Mouse (Mus musculus) ES-Bruce4 (cell line): ENCODE results near the gene Ncaph2. TPM values are rescaled to one million over a fixed set of nuclear protein-coding genes. Genes with fewer than 3 reads are reported as not detected.
A peak's percentile ranks its signal among the peaks of the same experiment; 100 is the strongest.

Experiments
- H3K27ac ChIP-seq: 2 replicates; pipeline ENCODE4 v1.5.1; 2012; ENCODE audit warnings: low read length, inconsistent platforms; ENCODE audit not compliant: insufficient read depth
- H3K27me3 ChIP-seq: 2 replicates; pipeline ENCODE4 v1.6.1; 2012; ENCODE audit warnings: mild to moderate bottlenecking, low read length, inconsistent platforms; ENCODE audit not compliant: control insufficient read depth, poor library complexity, insufficient read depth, severe bottlenecking
- H3K36me3 ChIP-seq: 2 replicates; pipeline ENCODE4 v1.6.1; 2012; ENCODE audit warnings: inconsistent platforms, mild to moderate bottlenecking, low read length, moderate library complexity; ENCODE audit not compliant: control insufficient read depth, poor library complexity, insufficient read depth, severe bottlenecking
- H3K4me1 ChIP-seq: one replicate; pipeline ENCODE4 v1.8.1; 2011; ENCODE audit warnings: low read length; ENCODE audit not compliant: control insufficient read depth, insufficient read depth
- H3K4me3 ChIP-seq: 2 replicates; pipeline ENCODE4 v1.5.1; 2011; ENCODE audit warnings: low read depth, mild to moderate bottlenecking, low read length
- H3K9ac ChIP-seq: 2 replicates; pipeline ENCODE4 v1.6.1; 2012; ENCODE audit warnings: low read depth, mild to moderate bottlenecking, inconsistent platforms; ENCODE audit not compliant: poor library complexity, severe bottlenecking
- H3K9me3 ChIP-seq: replicated peaks from 2 replicates; pipeline ENCODE4 v1.6.1; 2012; ENCODE audit warnings: mild to moderate bottlenecking, low read length, inconsistent platforms; ENCODE audit not compliant: control insufficient read depth, poor library complexity, insufficient read depth, severe bottlenecking
- CTCF ChIP-seq: IDR thresholded peaks from one replicate; pipeline ENCODE4 v1.8.1; 2011; ENCODE audit warnings: low read depth, low read length
- EP300 ChIP-seq: IDR thresholded peaks from 2 replicates; pipeline ENCODE4 v1.6.1; 2011; ENCODE audit warnings: low read depth, low read length; ENCODE audit not compliant: insufficient read depth
- POLR2A ChIP-seq: IDR thresholded peaks from one replicate; pipeline ENCODE4 v1.8.1; 2011; ENCODE audit warnings: low read length; ENCODE audit not compliant: insufficient read depth
- polyA plus RNA-seq: library from polyadenylated mRNA; stranded (reverse); fragments of >200 nt; gene quantifications from 2 replicates; pipeline ENCODE4 v1.2.4, GENCODE M21; 2011; ENCODE audit warnings: low read depth; ENCODE audit not compliant: missing spikeins, insufficient read depth, insufficient read length

Ncaph2 gene
- polyA plus RNA-seq, 1 experiment: 173 TPM

DNA sequence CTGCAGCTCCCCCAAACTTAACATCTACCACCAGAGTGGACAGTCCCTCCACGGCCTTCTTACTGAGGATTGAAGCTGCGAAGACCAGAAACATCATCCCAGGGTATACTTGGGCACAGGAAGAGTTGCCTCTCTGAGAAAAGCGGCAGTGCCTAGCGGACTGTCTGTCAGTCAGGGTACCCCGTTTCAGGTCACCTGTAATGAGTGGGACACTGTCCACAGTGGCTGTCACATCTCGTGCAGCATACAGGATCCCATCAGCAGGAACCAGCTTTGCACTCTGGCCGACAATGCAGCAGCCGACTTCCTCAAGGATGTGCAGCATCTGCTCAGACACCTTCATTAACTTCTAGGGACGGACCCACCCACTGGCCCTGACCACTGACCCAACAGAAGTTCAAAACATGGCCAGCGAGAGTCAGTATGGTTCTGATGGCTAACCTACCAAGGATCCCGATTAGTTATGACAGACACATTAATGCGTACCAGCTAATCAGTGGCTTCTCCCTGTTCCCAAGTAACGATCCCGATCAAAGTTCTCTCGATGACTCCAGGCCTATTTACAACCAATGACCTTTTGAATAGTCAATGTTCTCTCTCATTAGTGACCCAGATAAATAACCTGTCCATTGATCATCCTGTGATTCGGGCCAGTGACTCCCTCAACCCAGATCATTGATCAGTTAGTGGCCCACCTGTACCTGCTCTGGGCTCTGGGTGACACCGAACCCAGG lies 19.4 kb downstream of the Ncaph2 start:
- Histone ChIP-seq H3K36me3 (peaks cover 26% of the 10 kb centered on the region), H3K4me1 (peaks cover 3% of the 10 kb centered on the region), H3K9ac (no peak overlapping the region), H3K4me3 (no peak overlapping the region), H3K27ac (no peak overlapping the region), H3K27me3 (no peaks in the 10 kb centered on the region), H3K9me3 (no peaks in the 10 kb centered on the region)
- TF ChIP-seq CTCF (no peak), POLR2A (no peak)

DNA sequence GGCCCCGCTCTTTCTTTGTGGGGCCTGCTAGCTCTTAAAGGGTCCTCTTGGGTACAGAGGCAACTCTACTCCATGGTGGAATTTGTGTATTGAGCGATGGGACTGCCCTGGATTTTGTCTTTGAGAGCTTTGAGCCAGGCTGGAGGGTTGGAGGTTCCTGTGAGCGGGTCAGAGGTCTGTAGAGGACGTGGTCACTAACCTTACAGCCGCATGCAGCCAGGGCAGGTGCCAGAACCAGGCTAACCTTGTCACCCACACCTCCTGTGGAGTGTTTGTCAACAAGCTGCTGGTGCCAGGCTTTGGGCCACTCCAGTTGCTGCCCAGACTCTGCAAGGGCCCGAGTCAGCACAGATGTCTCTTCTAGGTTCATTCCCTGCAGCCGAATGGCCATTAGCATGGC lies 20.5 kb downstream of the Ncaph2 start:
- H3K4me1 ChIP-seq: no peaks in the 10 kb centered on the region
- TF ChIP-seq CTCF (no peak), POLR2A (no peak)
- no peak overlapping the region for H3K4me3 ChIP-seq
- no peak overlapping the region for H3K27ac ChIP-seq
- no peak overlapping the region for H3K9ac ChIP-seq
- no peaks in the 10 kb centered on the region for H3K27me3 ChIP-seq
- H3K36me3 ChIP-seq: peaks cover 16% of the 10 kb centered on the region
- no peaks in the 10 kb centered on the region for H3K9me3 ChIP-seq

DNA sequence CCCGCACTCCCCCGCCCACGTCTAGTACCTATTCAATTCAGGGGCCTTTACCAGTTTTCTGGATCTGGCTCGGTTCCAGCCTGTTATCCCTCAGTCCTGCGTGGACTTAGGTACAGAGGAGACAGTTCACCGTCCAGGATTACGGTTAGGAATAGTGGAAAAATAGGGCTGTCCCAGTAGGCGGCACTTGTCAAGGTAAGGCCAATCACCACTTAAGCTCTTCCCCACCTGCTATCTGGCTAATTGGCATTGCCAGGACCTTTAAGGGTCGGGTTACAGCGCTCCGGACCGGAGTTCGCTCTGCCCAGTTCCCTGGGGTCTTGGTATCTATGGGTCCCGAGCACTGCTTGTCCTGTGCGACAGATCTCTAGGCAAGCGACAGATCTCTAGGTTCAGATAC lies 21.4 kb downstream of the Ncaph2 start, which contains the start of gene Tymp:
TSS of gene Tymp (minus strand) at position 83 of the 400 bp plus-strand sequence.
- H3K27me3 ChIP-seq: no peaks in the 10 kb centered on the region
- H3K9ac ChIP-seq: no peak within 1 kb of the TSS
- 0 out of 2 replicates have a peak within 1 kb of the TSS, but pooled peaks have one; percentile 6 for H3K4me3 ChIP-seq
- H3K9me3 ChIP-seq: no peaks in the 10 kb centered on the region
- peaks cover 7% of the 10 kb centered on the region for H3K36me3 ChIP-seq
- TF ChIP-seq EP300 (no peak), CTCF (no peak), POLR2A (no peak)
- H3K4me1 ChIP-seq: no peaks in the 10 kb centered on the region
- H3K27ac ChIP-seq: no peak within 1 kb of the TSS

DNA sequence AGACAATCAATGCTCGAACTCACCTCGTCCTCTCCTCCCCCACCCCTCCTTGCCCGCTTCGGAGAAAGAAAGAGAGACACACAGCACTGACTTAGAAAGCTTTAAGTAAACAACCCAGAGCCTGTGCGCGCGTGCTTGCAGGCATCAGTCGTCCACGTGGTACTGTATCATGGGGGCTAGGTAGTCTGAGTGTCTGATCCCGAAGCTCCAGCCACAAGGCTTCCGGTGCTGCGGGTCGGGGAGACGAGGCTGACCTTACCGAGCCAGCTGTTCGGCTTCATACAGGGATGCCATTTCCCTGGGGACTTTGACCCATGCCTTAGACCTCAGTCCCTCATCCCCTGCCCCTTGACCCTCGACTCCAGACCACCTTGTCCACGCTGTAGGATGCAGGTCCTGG lies 21.8 kb downstream of the Ncaph2 start:
- no peak overlapping the region for H3K9ac ChIP-seq
- H3K36me3 ChIP-seq: peaks cover 3% of the 10 kb centered on the region
- no peaks in the 10 kb centered on the region for H3K27me3 ChIP-seq
- H3K4me3 ChIP-seq: 0 out of 2 replicates have a peak overlapping the region, but pooled peaks have one; percentile 5
- TF ChIP-seq POLR2A (no peak), EP300 (no peak), CTCF (no peak)
- H3K27ac ChIP-seq: no peak overlapping the region
- H3K4me1 ChIP-seq: no peaks in the 10 kb centered on the region
- no peaks in the 10 kb centered on the region for H3K9me3 ChIP-seq

DNA sequence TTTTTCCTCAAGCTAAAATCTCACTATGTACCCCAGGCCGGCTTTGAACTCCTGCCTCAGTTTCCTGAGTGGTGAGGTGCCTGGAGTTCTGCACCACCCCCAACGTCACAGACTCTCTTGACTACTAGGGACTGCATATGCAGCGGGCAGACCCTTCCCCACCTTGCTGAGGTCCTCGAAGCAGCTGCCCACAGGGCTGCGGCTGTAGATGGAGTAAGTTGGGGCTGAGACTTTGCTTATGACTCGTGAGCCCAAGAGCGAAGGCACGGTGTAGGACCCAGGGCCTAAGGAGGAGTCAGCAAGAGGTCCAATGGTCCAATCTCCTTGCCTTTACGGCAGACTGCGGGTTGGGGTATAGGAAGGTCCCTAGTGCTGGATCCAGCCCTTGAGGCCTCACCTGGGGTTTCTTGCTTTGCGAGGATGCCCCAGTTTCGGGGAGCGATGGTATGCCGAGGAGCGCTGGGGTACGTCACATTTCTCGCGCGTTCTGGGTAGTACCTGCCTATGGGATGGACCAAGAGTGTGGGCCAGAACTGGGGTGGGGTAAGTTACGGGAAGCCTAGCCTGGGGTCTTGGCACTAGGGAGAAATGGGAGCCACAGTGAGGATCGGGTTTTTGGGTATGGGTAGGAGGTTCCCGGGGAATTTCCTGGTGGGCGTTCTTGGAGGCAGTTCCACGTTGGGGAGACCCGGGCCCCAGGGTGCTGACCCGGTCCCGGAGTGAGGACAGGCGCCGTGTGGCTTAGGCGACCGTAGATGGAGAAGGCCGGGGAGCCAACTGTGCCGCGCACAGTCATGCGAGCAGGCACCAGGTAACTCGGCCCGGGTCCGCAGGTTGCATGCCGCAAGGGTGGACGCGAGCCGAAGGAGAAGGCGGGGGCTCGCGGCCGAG lies 22.7 kb downstream of the Ncaph2 start:
- Histone ChIP-seq H3K27me3 (no peaks in the 10 kb centered on the region), H3K9me3 (no peaks in the 10 kb centered on the region), H3K9ac (peak overlapping the region; percentile 38), H3K27ac (no peak overlapping the region), H3K4me1 (no peaks in the 10 kb centered on the region), H3K4me3 (peak overlapping the region; percentile 59), H3K36me3 (no peaks in the 10 kb centered on the region)
- TF ChIP-seq CTCF: no peak

DNA sequence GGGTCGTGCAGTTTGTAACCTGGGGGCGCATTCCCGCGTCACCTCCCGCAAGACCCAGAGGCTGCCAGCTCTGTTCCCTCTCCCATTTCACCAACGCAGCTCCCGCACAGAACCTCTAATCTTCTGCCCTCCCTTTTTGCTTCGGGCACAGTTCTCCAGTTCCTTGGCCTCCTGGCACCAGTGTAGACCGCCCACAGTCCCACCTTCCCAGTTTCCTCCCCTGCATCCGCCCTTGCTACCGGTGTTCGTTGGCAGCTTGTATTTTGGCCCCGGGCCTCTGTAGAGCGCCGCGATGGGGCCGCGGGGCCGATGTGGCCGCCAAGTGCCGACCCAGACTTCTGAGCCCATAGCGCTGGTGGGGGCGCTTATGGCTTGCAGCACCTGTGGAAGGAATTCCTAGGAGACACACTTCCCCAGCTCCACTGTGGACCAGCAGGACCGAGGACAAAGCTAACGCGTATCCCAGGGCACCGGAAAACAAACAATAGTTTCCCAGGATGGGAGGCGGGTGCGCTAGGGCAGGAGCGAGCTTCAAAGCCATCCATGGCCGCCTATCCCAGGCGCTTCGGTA lies 23.4 kb downstream of the Ncaph2 start, which contains the start of gene Odf3b:
TSS of gene Odf3b (minus strand) at position 452 of the 571 bp plus-strand sequence.
- Histone ChIP-seq H3K4me3 (peak within 1 kb of the TSS; percentile 59), H3K4me1 (no peaks in the 10 kb centered on the region), H3K27me3 (no peaks in the 10 kb centered on the region), H3K36me3 (no peaks in the 10 kb centered on the region), H3K9me3 (no peaks in the 10 kb centered on the region), H3K27ac (no peak within 1 kb of the TSS), H3K9ac (peak within 1 kb of the TSS; percentile 38)
- TF ChIP-seq CTCF (no peak), EP300 (no peak), POLR2A (no peak)
